Mouse (Mus musculus) CH12.LX (cell line): ENCODE results near the gene Islr. TPM values are rescaled to one million over a fixed set of nuclear protein-coding genes. Genes with fewer than 3 reads are reported as not detected.

Source experiments
- DNase-seq: peaks from one replicate; pipeline ENCODE4 v3.0.0-alpha.2; 2013; ENCODE audit errors: extremely low read depth
- H3K27ac ChIP-seq: 2 replicates; pipeline ENCODE4 v1.5.1; 2012; ENCODE audit warnings: low read depth, mild to moderate bottlenecking, control low read depth, moderate library complexity; ENCODE audit not compliant: insufficient read depth
- H3K27me3 ChIP-seq: replicated peaks from 2 replicates; pipeline ENCODE3; 2012; ENCODE audit warnings: inconsistent platforms
- H3K36me3 ChIP-seq, 2 experiments: replicated peaks in 1 of 2; 2 replicates each; pipeline versions ENCODE3 to v1.6.1; 2012; ENCODE audit warnings: inconsistent platforms in 1 of 2, low read length in 1 of 2, mild to moderate bottlenecking in 1 of 2, mixed read lengths in 1 of 2, moderate library complexity in 1 of 2; ENCODE audit not compliant: control insufficient read depth in 1 of 2, insufficient read depth in 1 of 2
- H3K4me1 ChIP-seq, 2 experiments: 2 replicates each; pipeline ENCODE4 v1.6.1; 2012; ENCODE audit warnings: inconsistent platforms in 1 of 2, moderate library complexity in 1 of 2; ENCODE audit not compliant: insufficient read depth in 2 of 2, control insufficient read depth in 1 of 2
- H3K4me2 ChIP-seq: 2 replicates; pipeline ENCODE4 v1.6.1; 2012; ENCODE audit warnings: low read depth, mild to moderate bottlenecking, control low read depth; ENCODE audit not compliant: poor library complexity, insufficient read depth, severe bottlenecking
- H3K4me3 ChIP-seq, 3 experiments: fragments of 150-350 bp in 1 of 3; sonication (generic) in 1 of 3; replicated peaks in 1 of 3; 2 replicates each; pipeline versions ENCODE3 to v1.5.1; 2011 to 2012; ENCODE audit warnings: low read depth in 2 of 3, low read length in 2 of 3, mild to moderate bottlenecking in 2 of 3, moderate library complexity in 2 of 3, control low read depth in 1 of 3, improper control_type of control experiment in 1 of 3, inconsistent platforms in 1 of 3, mixed read lengths in 1 of 3; ENCODE audit not compliant: poor library complexity in 1 of 3
- H3K79me2 ChIP-seq: replicated peaks from 2 replicates; pipeline ENCODE4 v1.6.1; 2012; ENCODE audit warnings: mild to moderate bottlenecking, moderate library complexity; ENCODE audit not compliant: control insufficient read depth, poor library complexity, insufficient read depth, severe bottlenecking; ENCODE audit errors: extremely low read depth
- H3K9ac ChIP-seq: 2 replicates; pipeline ENCODE4 v1.6.1; 2012; ENCODE audit warnings: low read depth, mild to moderate bottlenecking, control low read depth, moderate library complexity; ENCODE audit not compliant: insufficient read depth
- H3K9me3 ChIP-seq: replicated peaks from 2 replicates; pipeline ENCODE3; 2012; ENCODE audit warnings: low read length, inconsistent platforms, mixed read lengths
- CHD1 ChIP-seq: IDR thresholded peaks from 2 replicates; pipeline ENCODE4 v1.6.1; 2012; ENCODE audit warnings: low read depth, low read length, improper control_type of control experiment, inconsistent platforms
- CHD2 ChIP-seq: IDR thresholded peaks from 2 replicates; pipeline ENCODE4 v1.6.1; 2011; ENCODE audit warnings: low read length, improper control_type of control experiment
- CTCF ChIP-seq, 2 experiments: IDR thresholded peaks in 1 of 2; conservative IDR thresholded peaks in 1 of 2; 2 replicates each; pipeline ENCODE4 v1.5.1; 2011 to 2012; ENCODE audit warnings: low read depth in 2 of 2, low read length in 2 of 2, improper control_type of control experiment in 1 of 2, inconsistent platforms in 1 of 2, mild to moderate bottlenecking in 1 of 2, moderate library complexity in 1 of 2
- E2F4 ChIP-seq: IDR thresholded peaks from 2 replicates; pipeline ENCODE4 v1.6.1; 2011; ENCODE audit warnings: low read depth, low read length, improper control_type of control experiment; ENCODE audit not compliant: insufficient replicate concordance
- ETS1 ChIP-seq: conservative IDR thresholded peaks from 2 replicates; pipeline ENCODE4 v1.6.1; 2012; ENCODE audit warnings: low read depth, mild to moderate bottlenecking, inconsistent platforms, low read length, improper control_type of control experiment, moderate library complexity
- JUN ChIP-seq: IDR thresholded peaks from 2 replicates; pipeline ENCODE4 v1.6.1; 2011; ENCODE audit warnings: low read depth, mild to moderate bottlenecking, low read length, improper control_type of control experiment, moderate library complexity; ENCODE audit not compliant: insufficient read depth
- JUND ChIP-seq: conservative IDR thresholded peaks from 2 replicates; pipeline ENCODE4 v1.6.1; 2011; ENCODE audit warnings: low read depth, low read length, improper control_type of control experiment
- KAT2A ChIP-seq: IDR thresholded peaks from 2 replicates; pipeline ENCODE4 v1.6.1; 2012; ENCODE audit warnings: low read length, improper control_type of control experiment, inconsistent platforms; ENCODE audit not compliant: insufficient replicate concordance
- MAX ChIP-seq: IDR thresholded peaks from 2 replicates; pipeline ENCODE4 v1.6.1; 2011; ENCODE audit warnings: low read length, improper control_type of control experiment
- MEF2A ChIP-seq: IDR thresholded peaks from 2 replicates; pipeline ENCODE4 v1.6.1; 2014; ENCODE audit warnings: low read depth, mild to moderate bottlenecking, inconsistent platforms, low read length, improper control_type of control experiment, borderline replicate concordance
- MXI1 ChIP-seq: IDR thresholded peaks from 2 replicates; pipeline ENCODE4 v1.6.1; 2011; ENCODE audit warnings: mild to moderate bottlenecking, low read depth, low read length, improper control_type of control experiment
- NELFE ChIP-seq: IDR thresholded peaks from 2 replicates; pipeline ENCODE4 v1.6.1; 2011; ENCODE audit warnings: low read depth, low read length, improper control_type of control experiment
- PAX5 ChIP-seq: IDR thresholded peaks from 2 replicates; pipeline ENCODE4 v1.6.1; 2012; ENCODE audit warnings: low read length, inconsistent platforms, mixed read lengths
- POLR2A ChIP-seq: IDR thresholded peaks from 2 replicates; pipeline ENCODE4 v1.6.1; 2011; ENCODE audit warnings: low read depth, mild to moderate bottlenecking, improper control_type of control experiment, low read length
- POLR2AphosphoS2 ChIP-seq: IDR thresholded peaks from 2 replicates; pipeline ENCODE4 v1.6.1; 2011; ENCODE audit warnings: low read depth, low read length, improper control_type of control experiment
- RCOR1 ChIP-seq: conservative IDR thresholded peaks from 2 replicates; pipeline ENCODE4 v1.6.1; 2012; ENCODE audit warnings: low read depth, mild to moderate bottlenecking, inconsistent platforms, low read length, improper control_type of control experiment
- SIN3A ChIP-seq: IDR thresholded peaks from 2 replicates; pipeline ENCODE4 v1.6.1; 2012; ENCODE audit warnings: low read length, improper control_type of control experiment, inconsistent platforms
- SMC3 ChIP-seq: IDR thresholded peaks from 2 replicates; pipeline ENCODE4 v1.6.1; 2011; ENCODE audit warnings: low read depth, low read length, improper control_type of control experiment
- TBP ChIP-seq: conservative IDR thresholded peaks from 2 replicates; pipeline ENCODE4 v1.6.1; 2011; ENCODE audit warnings: low read depth, low read length, improper control_type of control experiment
- TCF12 ChIP-seq: IDR thresholded peaks from 2 replicates; pipeline ENCODE4 v1.6.1; 2014; ENCODE audit warnings: low read depth, mild to moderate bottlenecking, inconsistent platforms, low read length, improper control_type of control experiment
- UBTF ChIP-seq: IDR thresholded peaks from 2 replicates; pipeline ENCODE4 v1.6.1; 2012; ENCODE audit warnings: low read depth, mild to moderate bottlenecking, inconsistent platforms, low read length, improper control_type of control experiment, moderate library complexity
- USF2 ChIP-seq: conservative IDR thresholded peaks from 2 replicates; pipeline ENCODE4 v1.6.1; 2011; ENCODE audit warnings: low read depth, low read length, improper control_type of control experiment
- ZC3H11A ChIP-seq: IDR thresholded peaks from 2 replicates; pipeline ENCODE4 v1.6.1; 2012; ENCODE audit warnings: low read depth, mild to moderate bottlenecking, inconsistent platforms, low read length, improper control_type of control experiment
- ZKSCAN1 ChIP-seq: IDR thresholded peaks from 2 replicates; pipeline ENCODE4 v1.6.1; 2012; ENCODE audit warnings: low read depth, inconsistent platforms, low read length, improper control_type of control experiment, borderline replicate concordance
- ZMIZ1 ChIP-seq: IDR thresholded peaks from 2 replicates; pipeline ENCODE4 v1.6.1; 2012; ENCODE audit warnings: low read depth, mild to moderate bottlenecking, inconsistent platforms, low read length, improper control_type of control experiment
- ZNF384 ChIP-seq: IDR thresholded peaks from 2 replicates; pipeline ENCODE4 v1.6.1; 2012; ENCODE audit warnings: low read depth, low read length, improper control_type of control experiment, inconsistent platforms
- dilution Hi-C: fragments of 300-500 bp; cut with MboI; formaldehyde crosslinking; loops from 2 replicates; pipeline ENCODE4 v1.14.3; 2020; ENCODE audit warnings: low sequenced_read_pairs; ENCODE audit not compliant: extremely low pct_unique_long_range_greater_than_20kb, extremely low pct_ligation_motif_present
- in situ Hi-C: fragments of 300-500 bp; cut with MboI; formaldehyde crosslinking; loops from 3 replicates; pipeline ENCODE4 v1.14.3; 2019; ENCODE audit warnings: low sequenced_read_pairs, low pct_ligation_motif_present, low pct_unique_long_range_greater_than_20kb, mixed read lengths
- polyA plus RNA-seq: library from polyadenylated mRNA; unstranded; fragments of >175 nt; gene quantifications from 2 replicates; pipeline ENCODE4 v1.2.1, GENCODE M21; 2012; ENCODE audit warnings: low read depth; ENCODE audit not compliant: insufficient read length
- total RNA-seq, 2 experiments: library from RNA; depleted of rRNA; stranded (reverse); fragments of 300-350 nt in 1 of 2; fragments of >200 nt in 1 of 2; gene quantifications; 2 replicates each; pipeline ENCODE4 v1.2.3; 2012 to 2014

Gene Islr
- total and polyA plus RNA-seq, 3 experiments = not detected

DNA sequence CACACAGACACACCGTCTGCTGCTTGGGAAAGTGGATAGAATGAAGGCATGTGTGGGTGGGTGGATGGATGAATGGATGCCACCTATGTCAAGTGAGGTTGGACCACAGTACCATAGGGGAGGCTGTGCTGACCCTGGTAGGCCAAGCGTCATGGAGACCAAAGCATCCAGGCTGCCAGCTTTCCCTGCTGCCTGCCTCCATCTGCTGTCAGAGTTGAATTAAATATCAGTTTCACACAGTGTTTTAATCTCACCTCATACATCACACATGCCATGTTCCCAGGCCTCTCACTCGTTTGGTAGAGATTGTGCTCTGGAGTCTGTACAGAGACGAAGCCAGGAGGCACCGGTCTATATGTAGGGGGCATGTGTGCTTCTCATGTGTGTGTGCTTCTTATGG lies 93.3 kb downstream of the Islr start:
- H3K36me3 ChIP-seq = no peaks in the 10 kb centered on the region
- peaks cover 4 to 37% of the 10 kb centered on the region in 2 experiments for H3K4me1 ChIP-seq
- H3K27me3 ChIP-seq = no peaks in the 10 kb centered on the region
- H3K9ac ChIP-seq = no peak overlapping the region
- H3K9me3 ChIP-seq = no peaks in the 10 kb centered on the region
- H3K4me3 ChIP-seq = no peak overlapping the region
- DNase-seq = no peak
- in situ Hi-C loops = no loop called here
- no peak overlapping the region for H3K27ac ChIP-seq
- H3K79me2 ChIP-seq = no peaks in the 10 kb centered on the region
- no peak overlapping the region for H3K4me2 ChIP-seq
- dilution Hi-C loops = no loop called here
- TF ChIP-seq POLR2A (no peak), UBTF (no peak), MXI1 (no peak), USF2 (no peak), RCOR1 (no peak), KAT2A (no peak), E2F4 (no peak), JUN (no peak), CTCF (conservative IDR thresholded peaks at IDR 0.05 in 1 of 2, IDR thresholded peaks at IDR 0.05 in 1 of 2; ENCODE audit: low read depth in 2 of 2, low read length in 2 of 2) (no peak), PAX5 (no peak), MAX (no peak), ETS1 (no peak), ZMIZ1 (no peak)

DNA sequence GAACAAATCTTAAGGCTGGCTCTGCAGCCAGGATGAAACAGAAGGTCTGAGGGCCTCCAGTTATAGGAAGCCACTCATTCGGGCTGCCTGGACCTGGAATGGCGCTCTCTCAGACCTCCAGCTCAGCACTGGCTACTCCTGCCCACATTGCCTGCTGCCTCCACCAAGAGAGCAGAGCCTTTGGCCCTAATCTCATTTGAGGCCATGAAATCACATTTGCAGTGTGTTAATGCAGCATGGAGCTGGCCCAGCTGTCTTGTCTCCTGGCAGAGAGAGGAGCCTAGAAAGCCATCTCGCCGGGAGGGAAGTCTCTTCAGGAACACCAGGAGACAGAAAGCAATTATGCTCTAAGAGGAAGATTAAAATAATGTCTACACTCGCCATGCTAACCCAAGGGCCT lies 96.6 kb downstream of the Islr start:
- H3K9me3 ChIP-seq = no peaks in the 10 kb centered on the region
- H3K4me3 ChIP-seq = no peak overlapping the region
- H3K9ac ChIP-seq = no peak overlapping the region
- dilution Hi-C loops = no loop called here
- in situ Hi-C loops = no loop called here
- H3K4me2 ChIP-seq = no peak overlapping the region
- peaks cover 0 to 18% of the 10 kb centered on the region in 2 experiments; a peak in 2 of 4 replicates for H3K4me1 ChIP-seq
- H3K27ac ChIP-seq = no peak overlapping the region
- H3K27me3 ChIP-seq = no peaks in the 10 kb centered on the region
- H3K79me2 ChIP-seq = no peaks in the 10 kb centered on the region
- no peak for DNase-seq
- no peak for TF ChIP-seq CHD1
- no peak for TF ChIP-seq ZMIZ1
- no peak for TF ChIP-seq JUND
- TF ChIP-seq CHD2 = no peak
- TF ChIP-seq RCOR1 = no peak
- TF ChIP-seq JUN = no peak
- TF ChIP-seq MEF2A = no peak
- no peak for TF ChIP-seq POLR2AphosphoS2
- no peak for TF ChIP-seq PAX5
- TF ChIP-seq TCF12 = no peak
- TF ChIP-seq ZNF384 = no peak
- TF ChIP-seq ZKSCAN1 = no peak
- TF ChIP-seq NELFE = no peak
- TF ChIP-seq CTCF (conservative IDR thresholded peaks at IDR 0.05 in 1 of 2, IDR thresholded peaks at IDR 0.05 in 1 of 2; ENCODE audit: low read depth in 2 of 2, low read length in 2 of 2) = no peak
- no peak for TF ChIP-seq MAX
- TF ChIP-seq TBP = no peak
- TF ChIP-seq SMC3 = no peak
- no peak for TF ChIP-seq SIN3A
- TF ChIP-seq ZC3H11A = no peak
- no peak for TF ChIP-seq E2F4
- no peaks in the 10 kb centered on the region for H3K36me3 ChIP-seq
